Mouse (Mus musculus) CH12.LX (cell line): ENCODE results near the gene Olfr478.

Experiments used
- CHD1 ChIP-seq: IDR thresholded peaks from 2 replicates; pipeline ENCODE4 v1.6.1; 2012; ENCODE audit warnings: low read depth, low read length, improper control_type of control experiment, inconsistent platforms
- CHD2 ChIP-seq: IDR thresholded peaks from 2 replicates; pipeline ENCODE4 v1.6.1; 2011; ENCODE audit warnings: low read length, improper control_type of control experiment
- CTCF ChIP-seq, 2 experiments: IDR thresholded peaks in 1 of 2; conservative IDR thresholded peaks in 1 of 2; 2 replicates each; pipeline ENCODE4 v1.5.1; 2011 to 2012; ENCODE audit warnings: low read depth in 2 of 2, low read length in 2 of 2, improper control_type of control experiment in 1 of 2, inconsistent platforms in 1 of 2, mild to moderate bottlenecking in 1 of 2, moderate library complexity in 1 of 2
- EP300 ChIP-seq: IDR thresholded peaks from 2 replicates; pipeline ENCODE4 v1.6.1; 2011; ENCODE audit warnings: low read length, improper control_type of control experiment
- ETS1 ChIP-seq: conservative IDR thresholded peaks from 2 replicates; pipeline ENCODE4 v1.6.1; 2012; ENCODE audit warnings: low read depth, mild to moderate bottlenecking, inconsistent platforms, low read length, improper control_type of control experiment, moderate library complexity
- IRF4 ChIP-seq: IDR thresholded peaks from 2 replicates; pipeline ENCODE4 v1.6.1; 2014; ENCODE audit warnings: low read depth, mild to moderate bottlenecking, inconsistent platforms, low read length, improper control_type of control experiment
- MAX ChIP-seq: IDR thresholded peaks from 2 replicates; pipeline ENCODE4 v1.6.1; 2011; ENCODE audit warnings: low read length, improper control_type of control experiment
- NRF1 ChIP-seq: IDR thresholded peaks from 2 replicates; pipeline ENCODE4 v1.6.1; 2014; ENCODE audit warnings: low read depth, mild to moderate bottlenecking, inconsistent platforms, low read length, improper control_type of control experiment, moderate library complexity
- POLR2A ChIP-seq: IDR thresholded peaks from 2 replicates; pipeline ENCODE4 v1.6.1; 2011; ENCODE audit warnings: low read depth, mild to moderate bottlenecking, improper control_type of control experiment, low read length
- SIN3A ChIP-seq: IDR thresholded peaks from 2 replicates; pipeline ENCODE4 v1.6.1; 2012; ENCODE audit warnings: low read length, improper control_type of control experiment, inconsistent platforms
- ZKSCAN1 ChIP-seq: IDR thresholded peaks from 2 replicates; pipeline ENCODE4 v1.6.1; 2012; ENCODE audit warnings: low read depth, inconsistent platforms, low read length, improper control_type of control experiment, borderline replicate concordance

- TF ChIP-seq POLR2A (no peak), ZKSCAN1 (no peak), EP300 (no peak), ETS1 (no peak), MAX (no peak), CHD2 (no peak), CTCF (conservative IDR thresholded peaks at IDR 0.05 in 1 of 2, IDR thresholded peaks at IDR 0.05 in 1 of 2; ENCODE audit: low read depth in 2 of 2, low read length in 2 of 2) (no peak), CHD1 (no peak), IRF4 (no peak), NRF1 (no peak), SIN3A (no peak)
Observed at GRCm38 (mm10) chr7:108079555-108079954, 45.8 kb upstream of the Olfr478 start, which contains the start of gene Olfr481.
